Mouse (Mus musculus) erythroblast, embryonic 14.5 days (primary cell): ENCODE measurements around the gene Zdhhc24. TPM values are rescaled to one million over a fixed set of nuclear protein-coding genes. Genes with fewer than 3 reads are reported as not detected.
"Not testable (repeated sequence)": the region's sequence is repeated elsewhere in the genome, so short reads cannot be mapped to it uniquely, and the experiment has no call there.

ENCODE experiments used
- H3K27me3 ChIP-seq: 2 replicates; pipeline ENCODE4 v1.6.1; 2012; ENCODE audit warnings: inconsistent platforms; ENCODE audit not compliant: control insufficient read depth
- H3K36me3 ChIP-seq: 2 replicates; pipeline ENCODE4 v1.6.1; 2012; ENCODE audit warnings: mild to moderate bottlenecking, inconsistent platforms; ENCODE audit not compliant: control insufficient read depth
- H3K4me1 ChIP-seq: 2 replicates; pipeline ENCODE4 v1.6.1; 2012; ENCODE audit warnings: inconsistent platforms; ENCODE audit not compliant: control insufficient read depth
- H3K4me3 ChIP-seq: replicated peaks from 2 replicates; pipeline ENCODE3; 2012; ENCODE audit warnings: moderate library complexity, mild to moderate bottlenecking, inconsistent platforms
- H3K9me3 ChIP-seq: 2 replicates; pipeline ENCODE4 v1.6.1; 2012; ENCODE audit warnings: low read length, inconsistent platforms, mixed read lengths; ENCODE audit not compliant: control insufficient read depth
- GATA1 ChIP-seq: IDR thresholded peaks from 2 replicates; pipeline ENCODE4 v1.6.1; 2012; ENCODE audit warnings: low read length, inconsistent platforms, mixed read lengths
- TAL1 ChIP-seq: IDR thresholded peaks from 3 replicates; pipeline ENCODE4 v1.6.1; 2012; ENCODE audit warnings: low read length, inconsistent platforms, mixed read lengths
- polyA plus RNA-seq: library from polyadenylated mRNA; stranded (reverse); fragments of >175 nt; gene quantifications from 2 replicates; pipeline ENCODE4 v1.2.3, GENCODE M21; 2012

Zdhhc24 gene
- polyA plus RNA-seq, 1 experiment: 1.1 TPM

DNA sequence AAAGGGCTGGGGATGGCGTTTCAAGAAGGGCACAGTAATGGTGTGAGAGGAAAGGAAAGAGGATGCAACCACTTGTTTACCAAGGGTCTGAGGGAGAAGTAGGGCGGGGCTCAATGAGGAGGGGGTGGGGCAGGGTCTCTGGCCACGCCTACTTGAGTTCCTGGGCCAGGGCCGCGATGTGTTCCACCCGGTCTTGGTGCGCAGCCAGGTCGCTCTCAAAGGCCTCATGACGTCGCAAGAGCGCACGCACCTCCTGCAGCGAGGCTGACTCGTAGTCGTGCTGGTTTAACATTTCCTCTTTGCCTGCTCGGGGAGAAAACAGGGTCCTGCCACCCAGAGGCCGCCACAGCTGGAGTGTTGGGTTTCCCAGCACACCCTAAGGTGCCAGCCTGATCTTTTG, 13.3 kb upstream of the Zdhhc24 start:
- TF ChIP-seq GATA1: no peak
- no peak for TF ChIP-seq TAL1
- Histone ChIP-seq H3K27me3 (peaks cover 76% of the 10 kb centered on the region), H3K4me1 (peaks cover 61% of the 10 kb centered on the region), H3K36me3 (peaks cover 29% of the 10 kb centered on the region), H3K4me3 (no peak overlapping the region), H3K9me3 (peaks cover 4% of the 10 kb centered on the region)

DNA sequence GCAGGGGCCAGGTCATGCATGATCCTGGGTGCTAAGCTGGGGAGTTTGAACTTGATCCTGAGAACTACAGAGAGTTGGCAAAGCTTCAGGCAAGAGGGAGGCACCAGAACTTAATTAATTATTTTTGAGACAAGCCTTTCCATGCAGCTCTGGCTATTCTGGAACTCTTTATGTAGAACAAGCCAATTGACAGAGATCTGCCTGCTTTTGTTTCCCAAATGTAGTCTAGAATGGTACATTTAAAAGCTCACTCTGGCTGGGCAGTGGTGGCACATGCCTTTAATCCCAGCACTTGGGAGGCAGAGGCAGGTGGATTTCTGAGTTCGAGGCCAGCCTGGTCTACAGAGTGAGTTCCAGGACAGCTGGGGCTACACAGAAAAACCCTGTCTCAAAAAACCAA, 3.9 kb upstream of the Zdhhc24 start:
- Histone ChIP-seq H3K4me1 (peaks cover 36% of the 10 kb centered on the region), H3K27me3 (peaks cover 51% of the 10 kb centered on the region)
- H3K36me3 ChIP-seq, H3K9me3 ChIP-seq, H3K4me3 ChIP-seq: not testable (repeated sequence)

DNA sequence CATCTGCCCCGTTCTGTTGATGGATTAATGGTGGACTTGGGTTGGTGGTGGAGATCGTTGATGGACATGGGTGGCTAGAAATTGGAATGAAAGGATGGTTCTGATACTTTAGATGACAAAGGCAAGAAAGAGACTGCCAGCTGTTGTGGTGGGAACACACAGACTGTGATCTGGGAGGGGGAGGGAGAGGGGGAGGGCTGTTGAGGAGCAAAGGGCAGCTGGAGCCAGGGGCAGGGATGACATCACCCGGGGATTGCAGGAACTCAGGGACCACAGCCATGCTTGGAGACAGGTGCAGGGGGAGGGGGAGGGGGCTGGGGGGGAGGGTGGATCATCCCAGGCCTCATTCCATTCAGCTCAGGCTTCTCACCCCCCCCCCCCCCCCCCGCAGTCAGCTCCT, 2.2 kb upstream of the Zdhhc24 start:
- no peak overlapping the region for H3K4me3 ChIP-seq
- no peak for TF ChIP-seq GATA1
- TF ChIP-seq TAL1: no peak
- H3K27me3 ChIP-seq: peaks cover 41% of the 10 kb centered on the region
- H3K4me1 ChIP-seq: peaks cover 44% of the 10 kb centered on the region
- H3K36me3 ChIP-seq: peaks cover 16% of the 10 kb centered on the region
- H3K9me3 ChIP-seq: no peaks in the 10 kb centered on the region

DNA sequence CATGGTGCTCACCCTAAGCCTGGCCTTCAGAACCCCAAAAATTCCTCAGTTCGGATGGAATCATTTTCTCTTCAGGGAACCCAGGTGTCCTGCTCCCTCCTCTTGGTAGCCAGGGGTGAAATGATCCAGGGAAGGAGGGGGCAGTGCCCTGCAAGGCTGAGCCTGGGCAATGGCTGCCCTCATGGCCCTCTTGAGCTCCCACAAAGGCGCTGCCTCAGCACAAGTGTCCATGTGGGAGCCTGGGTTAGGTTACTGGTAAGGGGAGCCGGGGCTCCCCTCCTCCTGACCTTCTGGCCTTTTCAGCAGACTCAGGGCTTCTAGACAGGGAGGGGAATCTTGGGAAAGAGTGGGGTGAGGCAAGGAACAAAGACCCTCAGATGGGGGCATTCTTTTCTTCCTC, 1.7 kb upstream of the Zdhhc24 start:
- TF ChIP-seq GATA1 (no peak), TAL1 (no peak)
- Histone ChIP-seq H3K4me1 (peaks cover 49% of the 10 kb centered on the region), H3K36me3 (peaks cover 21% of the 10 kb centered on the region), H3K27me3 (peaks cover 37% of the 10 kb centered on the region), H3K9me3 (no peaks in the 10 kb centered on the region), H3K4me3 (no peak overlapping the region)

DNA sequence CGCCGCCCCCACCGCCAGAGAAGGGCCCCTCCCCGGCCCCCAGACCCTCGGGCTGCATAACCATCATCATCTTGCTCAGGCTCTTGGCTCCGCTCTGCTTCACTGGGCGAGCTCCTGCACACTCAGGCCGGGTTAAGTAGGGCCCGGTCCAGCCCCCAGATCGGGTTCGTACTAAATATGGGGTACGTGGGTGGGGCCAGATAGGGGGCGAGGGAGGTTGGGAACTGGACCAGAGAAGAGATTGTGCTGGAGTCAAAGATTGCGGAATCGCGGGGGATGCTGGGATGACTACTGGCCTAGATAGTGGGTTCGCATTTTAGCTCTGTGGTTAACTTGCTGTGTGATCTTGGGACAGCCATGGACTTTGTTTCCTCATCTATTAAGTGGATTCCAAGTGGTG, 683 bp upstream of the Zdhhc24 start, which contains the start of gene Actn3:
Gene Actn3, minus strand, starts transcription at position 125 of the 400 bp plus-strand sequence.
- peak within 1 kb of the TSS; percentile 79 for H3K4me3 ChIP-seq
- no peak for TF ChIP-seq TAL1
- TF ChIP-seq GATA1: no peak
- H3K36me3 ChIP-seq: peaks cover 32% of the 10 kb centered on the region
- H3K9me3 ChIP-seq: no peaks in the 10 kb centered on the region
- H3K27me3 ChIP-seq: peaks cover 33% of the 10 kb centered on the region
- peaks cover 59% of the 10 kb centered on the region for H3K4me1 ChIP-seq

DNA sequence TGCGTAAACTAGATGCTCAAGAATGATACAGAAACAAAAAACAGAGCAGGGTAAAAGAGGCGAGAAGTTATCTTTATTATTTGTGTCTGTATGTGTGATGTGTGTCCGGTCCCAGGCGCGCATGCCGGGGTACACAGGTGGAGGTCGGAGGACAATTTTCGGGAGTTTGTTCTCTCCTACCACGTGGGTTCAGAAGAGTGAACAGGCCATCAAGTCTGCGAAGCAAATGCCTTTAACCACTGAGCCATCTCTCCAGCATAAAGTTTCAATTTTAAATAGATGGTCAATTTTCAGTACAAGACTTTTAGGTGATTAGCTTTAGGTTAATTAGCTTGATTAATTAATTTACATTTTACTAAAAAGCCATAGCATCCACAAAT, 846 bp downstream of the Zdhhc24 start:
- H3K4me1 ChIP-seq: peaks cover 75% of the 10 kb centered on the region
- peaks cover 47% of the 10 kb centered on the region for H3K36me3 ChIP-seq
- peak overlapping the region; percentile 79 for H3K4me3 ChIP-seq
- TF ChIP-seq GATA1: no peak
- no peak for TF ChIP-seq TAL1
- H3K27me3 ChIP-seq: peaks cover 23% of the 10 kb centered on the region
- no peaks in the 10 kb centered on the region for H3K9me3 ChIP-seq

DNA sequence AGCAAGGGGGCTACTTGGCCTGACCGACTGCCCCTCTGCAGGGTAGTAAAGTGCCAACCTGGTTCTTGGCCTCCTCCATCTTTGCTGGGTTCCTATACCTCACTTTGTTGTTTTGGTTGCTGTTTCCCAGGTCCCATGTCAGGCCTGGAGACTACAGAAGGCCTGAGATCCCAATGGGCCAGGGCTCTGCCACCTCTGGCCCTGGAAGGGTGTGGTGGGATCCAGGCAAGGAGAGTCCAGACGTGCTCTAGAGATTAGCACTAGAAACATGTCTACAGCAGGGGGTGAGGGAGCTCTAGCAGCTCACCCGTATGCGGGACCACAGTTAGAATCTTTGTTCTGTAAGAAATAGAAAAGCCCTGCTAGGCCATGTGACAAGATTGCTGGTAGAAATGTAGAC, 5.5 kb downstream of the Zdhhc24 start:
- TF ChIP-seq GATA1 (no peak), TAL1 (peak; percentile 57; the same call in 2 of the 3 replicates)
- H3K36me3 ChIP-seq: peaks cover 67% of the 10 kb centered on the region
- H3K4me3 ChIP-seq: peak overlapping the region; percentile 8
- H3K4me1 ChIP-seq: peaks cover 63% of the 10 kb centered on the region
- no peaks in the 10 kb centered on the region for H3K27me3 ChIP-seq
- no peaks in the 10 kb centered on the region for H3K9me3 ChIP-seq

DNA sequence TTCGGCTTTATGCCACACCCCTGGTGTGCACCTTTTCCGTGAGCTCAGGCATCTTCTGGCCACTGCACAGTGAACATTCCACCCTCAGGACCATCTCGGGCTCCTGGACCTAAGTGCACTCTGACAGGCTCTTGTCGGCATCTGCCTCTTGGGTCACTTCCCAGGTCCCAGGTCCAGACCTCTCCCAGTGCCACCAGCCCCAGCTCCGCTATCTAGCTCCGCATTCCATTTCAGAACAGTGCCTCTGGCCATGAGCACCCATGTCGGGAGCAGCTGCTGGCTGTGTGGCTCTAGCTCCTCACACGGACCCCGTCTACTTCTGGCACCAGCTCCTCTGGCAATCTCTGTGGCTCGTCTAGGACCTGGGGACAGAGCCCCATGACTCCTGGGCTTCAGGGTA, 11.3 kb downstream of the Zdhhc24 start:
- no peak for TF ChIP-seq TAL1
- no peak for TF ChIP-seq GATA1
- H3K36me3 ChIP-seq: peaks cover 50% of the 10 kb centered on the region
- H3K9me3 ChIP-seq: no peaks in the 10 kb centered on the region
- H3K4me1 ChIP-seq: peaks cover 55% of the 10 kb centered on the region
- no peaks in the 10 kb centered on the region for H3K27me3 ChIP-seq
- no peak overlapping the region for H3K4me3 ChIP-seq

DNA sequence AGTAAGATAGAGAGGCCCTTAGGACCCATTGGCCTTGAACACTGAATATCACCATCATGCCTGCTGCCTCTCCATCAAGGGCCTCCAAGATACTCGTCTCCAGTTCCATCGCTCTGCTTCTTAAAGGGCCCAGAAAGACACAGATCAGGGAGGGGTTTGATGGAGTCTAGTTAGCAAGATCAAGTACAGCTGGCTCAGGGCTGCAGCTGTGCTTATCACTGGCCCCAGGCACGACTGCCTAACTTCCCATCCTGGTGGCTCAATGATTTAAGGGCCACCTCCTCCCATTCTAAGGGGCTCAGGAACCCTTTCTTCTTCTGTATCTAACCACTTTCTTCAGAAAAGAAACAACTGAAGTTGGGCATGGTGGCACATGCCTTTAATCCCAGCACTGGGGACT, 13.3 kb downstream of the Zdhhc24 start:
- Histone ChIP-seq H3K4me1 (peaks cover 54% of the 10 kb centered on the region), H3K4me3 (peak overlapping the region; percentile 17), H3K27me3 (no peaks in the 10 kb centered on the region), H3K9me3 (no peaks in the 10 kb centered on the region), H3K36me3 (peaks cover 40% of the 10 kb centered on the region)
- TF ChIP-seq TAL1 (peak; percentile 81), GATA1 (peak; percentile 71)

DNA sequence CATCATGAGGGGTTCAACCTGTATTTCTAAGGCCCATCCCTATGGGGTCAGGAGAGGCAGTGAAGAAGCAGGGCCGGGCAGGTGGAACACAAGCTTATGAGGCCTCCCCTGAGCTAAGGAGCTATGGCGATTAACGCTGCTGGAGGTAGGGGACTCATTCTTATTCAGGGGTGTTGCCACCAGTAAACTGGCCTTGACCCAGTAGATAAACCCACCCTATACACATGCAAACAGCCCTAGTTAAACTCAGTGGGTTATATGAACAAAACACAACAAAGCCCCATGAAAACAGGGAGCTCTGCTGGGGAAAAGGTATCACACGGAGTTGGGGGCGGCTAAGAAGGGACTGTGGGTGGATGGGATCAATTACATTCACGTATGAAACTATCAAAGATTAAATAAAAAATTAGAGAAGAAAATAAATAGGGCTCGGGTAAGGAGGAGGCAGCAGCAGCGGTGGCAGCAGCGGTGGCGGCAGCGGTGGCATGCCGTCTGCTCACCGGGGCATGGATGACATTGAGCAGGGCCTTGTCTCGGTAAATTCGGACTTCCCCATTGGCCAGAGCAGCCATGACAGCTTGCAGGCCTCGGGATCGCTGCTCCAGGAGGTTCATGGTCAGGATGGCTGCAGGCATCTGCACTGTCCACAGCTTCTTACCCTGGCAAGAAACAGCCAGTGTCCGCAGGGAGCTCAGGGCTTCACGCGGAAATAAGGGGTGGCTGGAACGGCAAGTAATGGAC, 18.5 kb downstream of the Zdhhc24 start:
- Histone ChIP-seq H3K4me1 (peaks cover 33% of the 10 kb centered on the region), H3K27me3 (no peaks in the 10 kb centered on the region), H3K36me3 (peaks cover 22% of the 10 kb centered on the region), H3K4me3 (no peak overlapping the region), H3K9me3 (no peaks in the 10 kb centered on the region)
- TF ChIP-seq GATA1: no peak
- TF ChIP-seq TAL1: no peak
